Mouse (Mus musculus): ENCODE data around the gene Parp11. TPM values are rescaled to one million over a fixed set of nuclear protein-coding genes. Genes with fewer than 3 reads are reported as not detected.

The Parp11 gene
- total and polyA plus RNA-seq, 3 experiments, result 9.2 to 10.4 (median 9.7) TPM

- TF ChIP-seq ZKSCAN1 (IDR thresholded peaks at IDR 0.05; ENCODE audit: borderline replicate concordance, low read depth, low read length) (no peak), NRF1 (IDR thresholded peaks at IDR 0.05; ENCODE audit: low read depth, low read length) (no peak), POLR2AphosphoS2 (IDR thresholded peaks at IDR 0.05; ENCODE audit: low read depth, low read length) (no peak)
Measured at GRCm38 (mm10) chr6:127447686-127448460, 1.2 kb downstream of the Parp11 start (continued).

- in situ Hi-C loops (cut with MboI; ENCODE audit: low pct_ligation_motif_present, low pct_unique_long_range_greater_than_20kb, low sequenced_read_pairs) (no loop called here), dilution Hi-C loops (cut with MboI; ENCODE audit: extremely low pct_ligation_motif_present, extremely low pct_unique_long_range_greater_than_20kb, low sequenced_read_pairs) (no loop called here)
- no peak overlapping the region for H3K27ac ChIP-seq (ENCODE audit: insufficient read depth, low read depth)
- H3K27me3 ChIP-seq (replicated peaks), result no peaks in the 10 kb centered on the region
- TF ChIP-seq ZNF384 (IDR thresholded peaks at IDR 0.05; ENCODE audit: low read depth, low read length) (no peak), CHD1 (IDR thresholded peaks at IDR 0.05; ENCODE audit: low read depth, low read length) (no peak), CHD2 (IDR thresholded peaks at IDR 0.05; ENCODE audit: low read length) (no peak), ELF1 (IDR thresholded peaks at IDR 0.05; ENCODE audit: low read depth, low read length) (no peak), UBTF (IDR thresholded peaks at IDR 0.05; ENCODE audit: low read depth, low read length) (no peak), ETS1 (conservative IDR thresholded peaks at IDR 0.05; ENCODE audit: low read depth, low read length) (no peak), SMC3 (IDR thresholded peaks at IDR 0.05; ENCODE audit: low read depth, low read length) (no peak), GABPA (IDR thresholded peaks at IDR 0.05; ENCODE audit: insufficient replicate concordance, low read depth, low read length) (no peak), POLR2AphosphoS2 (IDR thresholded peaks at IDR 0.05; ENCODE audit: low read depth, low read length) (no peak), POLR2A (IDR thresholded peaks at IDR 0.05; ENCODE audit: low read depth, low read length) (no peak), KAT2A (IDR thresholded peaks at IDR 0.05; ENCODE audit: insufficient replicate concordance, low read length) (no peak), IRF4 (IDR thresholded peaks at IDR 0.05; ENCODE audit: low read depth, low read length) (no peak), PAX5 (IDR thresholded peaks at IDR 0.05; ENCODE audit: low read length) (no peak), MYC (IDR thresholded peaks at IDR 0.05; ENCODE audit: low read depth, low read length) (no peak)
- no peak overlapping the region for H3K4me2 ChIP-seq (ENCODE audit: insufficient read depth, low read depth, poor library complexity, severe bottlenecking)
- no peaks in the 10 kb centered on the region for H3K9me3 ChIP-seq (replicated peaks; ENCODE audit: low read length)
- H3K4me3 ChIP-seq (replicated peaks in 1 of 3; ENCODE audit: low read depth in 2 of 3, low read length in 2 of 3, poor library complexity in 1 of 3), result no peak overlapping the region
- peaks cover 7 to 30% of the 10 kb centered on the region in 2 experiments for H3K4me1 ChIP-seq (ENCODE audit: control insufficient read depth in 1 of 2, insufficient read depth in 2 of 2)
- H3K36me3 ChIP-seq (replicated peaks in 1 of 2; ENCODE audit: control insufficient read depth in 1 of 2, insufficient read depth in 1 of 2, low read length in 1 of 2), result no peaks in the 10 kb centered on the region
- H3K79me2 ChIP-seq (replicated peaks; ENCODE audit: control insufficient read depth, extremely low read depth, insufficient read depth, poor library complexity, severe bottlenecking), result no peaks in the 10 kb centered on the region; the same call in 1 of the 2 replicates
- no peak for DNase-seq (ENCODE audit: extremely low read depth)
- H3K9ac ChIP-seq (ENCODE audit: insufficient read depth, low read depth), result no peak overlapping the region
Measured at GRCm38 (mm10) chr6:127448869-127449268, 2.2 kb downstream of the Parp11 start.

Measured in CH12.LX (cell line).